8 mouse cellular contexts compared by ENCODE assay signal in the genomic region with DNA sequence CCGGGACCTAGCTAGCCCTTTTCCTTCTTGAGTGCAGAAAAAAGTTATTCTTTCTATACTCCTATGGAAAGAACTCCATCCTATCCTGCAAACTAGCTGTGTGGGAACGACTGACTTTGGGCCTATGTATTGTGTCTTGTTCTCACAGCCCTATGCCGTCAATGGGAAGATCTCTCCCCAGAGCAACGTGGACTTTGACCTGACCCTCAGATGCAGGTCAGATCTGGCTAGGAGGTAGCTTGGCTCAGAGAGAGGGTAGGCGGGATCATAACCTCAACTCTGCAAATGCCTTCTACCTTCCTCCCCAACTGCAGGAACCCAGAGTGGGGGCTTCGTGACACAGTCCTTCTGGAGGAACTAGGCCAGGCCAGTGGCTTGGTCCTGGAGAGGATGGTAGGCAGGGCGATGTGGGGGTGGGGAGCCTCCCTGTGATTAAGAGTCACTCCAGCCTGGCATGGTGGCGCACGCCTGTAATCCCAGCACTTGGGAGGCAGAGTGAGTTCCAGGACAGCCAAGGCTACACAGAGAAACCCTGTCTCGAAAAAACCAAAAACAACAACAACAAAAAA. TPM values are rescaled to one million over a fixed set of nuclear protein-coding genes. Genes with fewer than 3 reads are reported as not detected.
A peak's percentile ranks its signal among the peaks of the same experiment; 100 is the strongest.
DNase-seq lines count a peak whose midpoint lies in the region; ATAC-seq and TF ChIP-seq lines count a peak whose summit lies in the region.

No protein-coding gene starts in this region.

- ATAC-seq in heart, embryonic 13.5 days (ENCODE audit: extremely low read depth, insufficient number of reproducible peaks, low FRiP score, low TSS enrichment): no peak
- no peak for ATAC-seq in kidney, embryonic 16.5 days (ENCODE audit: low FRiP score, low TSS enrichment)
- ATAC-seq in midbrain, postnatal 0 days (ENCODE audit: low FRiP score): no peak

- no peak overlapping the region for H3K27ac ChIP-seq in heart, embryonic 13.5 days (replicated peaks)
- H3K27ac ChIP-seq in forebrain, embryonic 10.5 days: peak overlapping the region; percentile 94
- H3K27ac ChIP-seq in kidney, embryonic 16.5 days (ENCODE audit: low read length): no peak overlapping the region
- peak overlapping the region; percentile 98 for H3K27ac ChIP-seq in midbrain, postnatal 0 days (ENCODE audit: low read depth, low read length)

- peaks cover 24% of the 10 kb centered on the region for H3K36me3 ChIP-seq in heart, embryonic 13.5 days
- peaks cover 33% of the 10 kb centered on the region for H3K36me3 ChIP-seq in forebrain, embryonic 10.5 days (replicated peaks)
- H3K36me3 ChIP-seq in kidney, embryonic 16.5 days (ENCODE audit: insufficient read depth, low read length): peaks cover 13% of the 10 kb centered on the region
- H3K36me3 ChIP-seq in midbrain, postnatal 0 days (ENCODE audit: insufficient read depth, low read length): peaks cover 16% of the 10 kb centered on the region; the same call in 1 of the 2 replicates

- TF ChIP-seq CTCF in midbrain, postnatal 0 days (IDR thresholded peaks at IDR 0.05): no peak

- H3K27me3 ChIP-seq in heart, embryonic 13.5 days (replicated peaks): no peaks in the 10 kb centered on the region
- H3K27me3 ChIP-seq in forebrain, embryonic 10.5 days (ENCODE audit: poor library complexity, severe bottlenecking): no peaks in the 10 kb centered on the region
- H3K27me3 ChIP-seq in kidney, embryonic 16.5 days (ENCODE audit: insufficient read depth, low read length): no peaks in the 10 kb centered on the region
- no peaks in the 10 kb centered on the region for H3K27me3 ChIP-seq in midbrain, postnatal 0 days (ENCODE audit: insufficient read depth, low read length)

- no peaks in the 10 kb centered on the region for H3K9me3 ChIP-seq in heart, embryonic 13.5 days
- H3K9me3 ChIP-seq in forebrain, embryonic 10.5 days: no peaks in the 10 kb centered on the region
- H3K9me3 ChIP-seq in kidney, embryonic 16.5 days (ENCODE audit: low read length): no peaks in the 10 kb centered on the region
- no peaks in the 10 kb centered on the region for H3K9me3 ChIP-seq in midbrain, postnatal 0 days (ENCODE audit: low read length)

- peak overlapping the region; percentile 95 for H3K4me2 ChIP-seq in heart, embryonic 13.5 days
- H3K4me2 ChIP-seq in kidney, embryonic 16.5 days (replicated peaks; ENCODE audit: low read depth, low read length): peak overlapping the region; percentile 78
- H3K4me2 ChIP-seq in midbrain, postnatal 0 days (ENCODE audit: low read depth, low read length, poor library complexity, severe bottlenecking): peak overlapping the region; percentile 85

- peak overlapping the region; percentile 84 for H3K9ac ChIP-seq in heart, embryonic 13.5 days
- peak overlapping the region; percentile 79 for H3K9ac ChIP-seq in kidney, embryonic 16.5 days (replicated peaks; ENCODE audit: low read length)
- H3K9ac ChIP-seq in midbrain, postnatal 0 days (replicated peaks; ENCODE audit: low read length, poor library complexity, severe bottlenecking): peak overlapping the region; percentile 89

- intact Hi-C loops in heart, postnatal 14 days (cut with DNase I): no loop called here
- intact Hi-C loops in gastrocnemius, postnatal 36 days (cut with DNase I): no loop called here

- H3K4me1 ChIP-seq in heart, embryonic 13.5 days: peaks cover 35% of the 10 kb centered on the region
- peaks cover 66% of the 10 kb centered on the region for H3K4me1 ChIP-seq in forebrain, embryonic 10.5 days
- peaks cover 42% of the 10 kb centered on the region for H3K4me1 ChIP-seq in kidney, embryonic 16.5 days (ENCODE audit: insufficient read depth, low read length)
- peaks cover 19% of the 10 kb centered on the region for H3K4me1 ChIP-seq in midbrain, postnatal 0 days (ENCODE audit: insufficient read depth, low read length)

- H3K4me3 ChIP-seq in heart, embryonic 13.5 days: peak overlapping the region; percentile 64
- H3K4me3 ChIP-seq in forebrain, embryonic 10.5 days: peak overlapping the region; percentile 85
- H3K4me3 ChIP-seq in kidney, embryonic 16.5 days (ENCODE audit: low read length): peak overlapping the region; percentile 75
- peak overlapping the region; percentile 76 for H3K4me3 ChIP-seq in midbrain, postnatal 0 days (ENCODE audit: low read depth, low read length)

- WGBS in heart, embryonic 13.5 days: 65% methylated on average over 10 of the region's 10 CpGs
- 64% methylated on average over 10 of the region's 10 CpGs for WGBS in forebrain, embryonic 10.5 days
- WGBS in kidney, embryonic 16.5 days: 54% methylated on average over 10 of the region's 10 CpGs
- WGBS in midbrain, postnatal 0 days: 62% methylated on average over 10 of the region's 10 CpGs

- no peak for DNase-seq in heart, postnatal 14 days
- no peak for DNase-seq in forebrain, embryonic 10.5 days (ENCODE audit: extremely low spot score, low spot score)
- no peak for DNase-seq in midbrain, postnatal 0 days (ENCODE audit: low spot score)
- DNase-seq in c-Kit-positive CD71-positive TER-119-positive erythroid progenitor cells, embryonic 14.5 days (ENCODE audit: low spot score): no peak
- DNase-seq in gastrocnemius, postnatal 36 days: no peak
- no peak for DNase-seq in cerebellum, postnatal 36 days

RNA-seq across cellular contexts. Expression of a gene that starts 1.6 kb away (rescaled TPM):
- polyA plus RNA-seq in heart, embryonic 13.5 days (2015; fragmentation: Nextera tagmentation; extraction: Ambion mirVana): 35.7 and 43.2 TPM in 2 replicates
- total RNA-seq in heart, postnatal 14 days (2021): 10 to 100 TPM; 11.3 to 13.2 TPM
- 76.7 and 79.1 TPM in 2 replicates for polyA plus RNA-seq in forebrain, embryonic 10.5 days (2016; fragmentation: Nextera tagmentation; extraction: Ambion mirVana)
- polyA plus RNA-seq in kidney, embryonic 16.5 days (2015; fragmentation: Nextera tagmentation; extraction: Ambion mirVana): 100 and 102 TPM in 2 replicates
- total RNA-seq in midbrain, postnatal 0 days (2014; rRNA removed): 53.8 and 64.8 TPM in 2 replicates
- polyA plus RNA-seq in midbrain, postnatal 0 days (2015; fragmentation: Nextera tagmentation; extraction: Ambion mirVana): 67.3 and 74.0 TPM in 2 replicates
- 10 to 100 TPM; 28.9 to 32.2 TPM for total RNA-seq in gastrocnemius, postnatal 36 days (2021)

RNA-seq across cellular contexts. Expression of a gene that starts 4.2 kb away (rescaled TPM):
- 0.23 and 0.38 TPM in 2 replicates for polyA plus RNA-seq in heart, embryonic 13.5 days (2015; fragmentation: Nextera tagmentation; extraction: Ambion mirVana)
- under 1 TPM; 0.91 to 1.00 TPM for total RNA-seq in heart, postnatal 14 days (2021)
- polyA plus RNA-seq in forebrain, embryonic 10.5 days (2016; fragmentation: Nextera tagmentation; extraction: Ambion mirVana): 4.0 and 4.2 TPM in 2 replicates
- 0.71 and 1.0 TPM in 2 replicates for polyA plus RNA-seq in kidney, embryonic 16.5 days (2015; fragmentation: Nextera tagmentation; extraction: Ambion mirVana)
- total RNA-seq in midbrain, postnatal 0 days (2014; rRNA removed): 0.77 and 1.7 TPM in 2 replicates
- 0.42 and 0.56 TPM in 2 replicates for polyA plus RNA-seq in midbrain, postnatal 0 days (2015; fragmentation: Nextera tagmentation; extraction: Ambion mirVana)
- total RNA-seq in gastrocnemius, postnatal 36 days (2021): under 1 TPM; 0.59 to 0.69 TPM

RNA-seq across cellular contexts. Expression of a gene that starts 7.9 kb away (rescaled TPM):
- polyA plus RNA-seq in heart, embryonic 13.5 days (2015; fragmentation: Nextera tagmentation; extraction: Ambion mirVana): 159 and 173 TPM in 2 replicates
- total RNA-seq in heart, postnatal 14 days (2021): 100 to 1,000 TPM; 226 to 230 TPM
- 20.0 and 21.9 TPM in 2 replicates for polyA plus RNA-seq in forebrain, embryonic 10.5 days (2016; fragmentation: Nextera tagmentation; extraction: Ambion mirVana)
- 72.9 and 79.2 TPM in 2 replicates for polyA plus RNA-seq in kidney, embryonic 16.5 days (2015; fragmentation: Nextera tagmentation; extraction: Ambion mirVana)
- 14.6 and 29.9 TPM in 2 replicates for total RNA-seq in midbrain, postnatal 0 days (2014; rRNA removed)
- 39.5 and 45.5 TPM in 2 replicates for polyA plus RNA-seq in midbrain, postnatal 0 days (2015; fragmentation: Nextera tagmentation; extraction: Ambion mirVana)
- 100 to 1,000 TPM in 1 of 2 experiments, 10 to 100 TPM in 1; 87.2 to 102 TPM for total RNA-seq in gastrocnemius, postnatal 36 days (2021)

RNA-seq across cellular contexts. Expression of a gene that starts 15.1 kb away (rescaled TPM):
- polyA plus RNA-seq in heart, embryonic 13.5 days (2015; fragmentation: Nextera tagmentation; extraction: Ambion mirVana): 12.3 and 15.1 TPM in 2 replicates
- 1 to 10 TPM; 5.2 to 5.7 TPM for total RNA-seq in heart, postnatal 14 days (2021)
- 63.3 and 73.0 TPM in 2 replicates for polyA plus RNA-seq in forebrain, embryonic 10.5 days (2016; fragmentation: Nextera tagmentation; extraction: Ambion mirVana)
- 33.1 and 33.5 TPM in 2 replicates for polyA plus RNA-seq in kidney, embryonic 16.5 days (2015; fragmentation: Nextera tagmentation; extraction: Ambion mirVana)
- 36.2 and 44.3 TPM in 2 replicates for total RNA-seq in midbrain, postnatal 0 days (2014; rRNA removed)
- polyA plus RNA-seq in midbrain, postnatal 0 days (2015; fragmentation: Nextera tagmentation; extraction: Ambion mirVana): 14.2 and 15.0 TPM in 2 replicates
- total RNA-seq in gastrocnemius, postnatal 36 days (2021): 1 to 10 TPM in 1 of 2 experiments, under 1 TPM in 1; 0.39 to 1.6 TPM

RNA-seq across cellular contexts. Expression of a gene that starts 31.8 kb away (rescaled TPM):
- polyA plus RNA-seq in heart, embryonic 13.5 days (2015; fragmentation: Nextera tagmentation; extraction: Ambion mirVana): 18.3 and 22.1 TPM in 2 replicates
- 100 to 1,000 TPM; 103 to 105 TPM for total RNA-seq in heart, postnatal 14 days (2021)
- 28.0 and 31.2 TPM in 2 replicates for polyA plus RNA-seq in forebrain, embryonic 10.5 days (2016; fragmentation: Nextera tagmentation; extraction: Ambion mirVana)
- polyA plus RNA-seq in kidney, embryonic 16.5 days (2015; fragmentation: Nextera tagmentation; extraction: Ambion mirVana): 29.3 and 32.5 TPM in 2 replicates
- total RNA-seq in midbrain, postnatal 0 days (2014; rRNA removed): 49.2 and 70.1 TPM in 2 replicates
- polyA plus RNA-seq in midbrain, postnatal 0 days (2015; fragmentation: Nextera tagmentation; extraction: Ambion mirVana): 15.4 and 16.2 TPM in 2 replicates
- total RNA-seq in gastrocnemius, postnatal 36 days (2021): 10 to 100 TPM; 63.4 to 68.4 TPM

Comparison
In these comparisons a context has a peak if more than half of its experiments do, and no peak if none do; other contexts are left out.
1. H3K27ac ChIP-seq: peak in forebrain, embryonic 10.5 days (single experiment) and midbrain, postnatal 0 days (single experiment); none in heart, embryonic 13.5 days (single experiment) and kidney, embryonic 16.5 days (single experiment).
2. Peak in every context shown above with its lines, with median percentiles within 50 percentile points of each other: H3K4me2 ChIP-seq, H3K4me3 ChIP-seq and H3K9ac ChIP-seq.